Mouse (Mus musculus): ENCODE measurements around the gene Tsr3.

GRCm38 (mm10) chr17:25235635-25236034, 4.3 kb upstream of the Tsr3 start:
- no peak for TF ChIP-seq CTCF (IDR thresholded peaks at IDR 0.05; ENCODE audit: low read depth)
- no peak for TF ChIP-seq EP300 (IDR thresholded peaks at IDR 0.05; ENCODE audit: low read depth)
